Comparison of ENCODE assay signal across 8 mouse cellular contexts in the genomic region with DNA sequence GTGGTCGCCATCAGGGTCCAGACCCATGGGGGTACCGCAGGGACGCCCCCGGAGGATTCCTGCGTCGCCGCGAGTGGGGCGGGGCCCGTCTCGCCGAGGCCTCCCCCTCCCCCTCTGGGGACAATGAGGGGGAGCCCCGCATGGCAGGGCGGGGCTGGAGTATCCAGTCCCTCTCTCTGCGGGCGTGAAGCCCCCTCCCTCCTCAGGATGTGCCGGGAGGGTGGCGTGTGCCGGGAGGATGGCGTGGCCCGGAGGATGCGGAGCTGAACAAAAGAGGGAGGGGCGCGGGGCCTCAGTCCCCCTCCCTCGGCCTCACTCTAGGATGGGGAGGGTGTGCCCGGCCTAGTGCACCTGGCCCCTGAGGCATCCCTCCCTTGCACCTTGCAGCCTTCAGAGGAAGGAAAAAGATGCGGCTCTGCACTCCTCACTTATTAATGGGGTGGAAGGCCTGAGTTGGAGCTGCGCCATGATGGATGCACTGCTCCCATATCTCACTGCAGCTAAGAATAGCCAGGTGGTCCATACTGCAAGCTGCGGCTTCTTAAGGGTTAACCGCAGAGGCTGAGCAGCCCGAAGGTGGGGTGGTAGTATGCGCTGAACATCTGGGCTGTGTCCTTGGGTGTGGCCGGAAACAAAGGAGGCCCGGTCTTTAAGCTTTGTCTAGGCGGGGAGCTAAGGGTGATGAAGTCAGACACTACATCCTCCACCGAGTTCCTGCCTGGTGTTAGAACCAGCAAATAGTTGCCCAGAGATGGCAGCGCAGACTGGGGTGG. TPM values are rescaled to one million over a fixed set of nuclear protein-coding genes. Genes with fewer than 3 reads are reported as not detected.
DNase-seq lines count a peak whose midpoint lies in the region; ATAC-seq and TF ChIP-seq lines count a peak whose summit lies in the region.

No protein-coding gene starts in this region.

- WGBS in hindbrain, embryonic 16.5 days = 1% methylated on average over 33 of the region's 37 CpGs
- under 1% methylated on average over 29 of the region's 37 CpGs for WGBS in midbrain, embryonic 15.5 days

- no peak overlapping the region for H3K27ac ChIP-seq in testis, adult 2 months (ENCODE audit: control insufficient read depth, insufficient read depth, low read depth, low read length)
- peak overlapping the region; percentile 94 for H3K27ac ChIP-seq in hindbrain, embryonic 16.5 days (ENCODE audit: low read depth, low read length)
- H3K27ac ChIP-seq in midbrain, embryonic 15.5 days = peak overlapping the region; percentile 98

- TF ChIP-seq POLR2A in testis, adult 2 months (IDR thresholded peaks at IDR 0.05; ENCODE audit: control insufficient read depth, low read depth, low read length) = no peak

- peaks cover 16% of the 10 kb centered on the region for H3K4me1 ChIP-seq in testis, adult 2 months (ENCODE audit: control insufficient read depth, insufficient read depth, low read length)
- peaks cover 42% of the 10 kb centered on the region for H3K4me1 ChIP-seq in hindbrain, embryonic 16.5 days (ENCODE audit: control insufficient read depth, insufficient read depth, low read depth, low read length)
- peaks cover 77% of the 10 kb centered on the region for H3K4me1 ChIP-seq in midbrain, embryonic 15.5 days

- peak overlapping the region; percentile 47 for H3K4me3 ChIP-seq in testis, adult 2 months (ENCODE audit: control insufficient read depth, low read depth, low read length)
- H3K4me3 ChIP-seq in hindbrain, embryonic 16.5 days (ENCODE audit: low read length) = peak overlapping the region; percentile 71
- H3K4me3 ChIP-seq in midbrain, embryonic 15.5 days = peak overlapping the region; percentile 85

- no peaks in the 10 kb centered on the region for H3K36me3 ChIP-seq in testis, adult 2 months (ENCODE audit: control insufficient read depth, insufficient read depth, low read length)
- H3K36me3 ChIP-seq in hindbrain, embryonic 16.5 days (ENCODE audit: control insufficient read depth, insufficient read depth, low read length) = no peaks in the 10 kb centered on the region
- no peaks in the 10 kb centered on the region for H3K36me3 ChIP-seq in midbrain, embryonic 15.5 days (replicated peaks)

- DNase-seq in adrenal gland, adult (ENCODE audit: inconsistent age in 2 of 2, low spot score in 1 of 2) = peak; percentile 9 to 34
- no peak for DNase-seq in adrenal gland, postnatal 4 days (ENCODE audit: low spot score in 2 of 2)
- DNase-seq in testis, postnatal 10 days (ENCODE audit: low spot score) = no peak
- no peak for DNase-seq in frontal cortex, postnatal 14 days (ENCODE audit: low spot score in 2 of 2)

- H3K9me3 ChIP-seq in hindbrain, embryonic 16.5 days (ENCODE audit: control insufficient read depth, low read length) = no peaks in the 10 kb centered on the region
- H3K9me3 ChIP-seq in midbrain, embryonic 15.5 days = no peaks in the 10 kb centered on the region

- H3K9ac ChIP-seq in hindbrain, embryonic 16.5 days (ENCODE audit: low read depth, low read length) = peak overlapping the region; percentile 85
- H3K9ac ChIP-seq in midbrain, embryonic 15.5 days = peak overlapping the region; percentile 89

- no peaks in the 10 kb centered on the region; the same call in none of the 2 replicates for H3K27me3 ChIP-seq in testis, adult 2 months (ENCODE audit: control insufficient read depth, insufficient read depth, low read length)
- no peaks in the 10 kb centered on the region for H3K27me3 ChIP-seq in hindbrain, embryonic 16.5 days (replicated peaks; ENCODE audit: control insufficient read depth, insufficient read depth, low read length)
- H3K27me3 ChIP-seq in midbrain, embryonic 15.5 days (replicated peaks) = no peaks in the 10 kb centered on the region

- peak overlapping the region; percentile 91 for H3K4me2 ChIP-seq in hindbrain, embryonic 16.5 days (ENCODE audit: low read length)
- peak overlapping the region; percentile 88 for H3K4me2 ChIP-seq in midbrain, embryonic 15.5 days

- ATAC-seq in hindbrain, embryonic 16.5 days = peak; percentile 15
- peak; percentile 34 for ATAC-seq in midbrain, embryonic 15.5 days (replicated peaks)
- no peak for ATAC-seq in erythroid progenitor cell, adult 5-6 weeks (replicated peaks; ENCODE audit: low FRiP score, poor library complexity, severe bottlenecking)

- no peak for TF ChIP-seq CTCF in testis, adult 2 months (IDR thresholded peaks at IDR 0.05; ENCODE audit: control insufficient read depth, insufficient read depth, insufficient replicate concordance, low read depth, low read length)

RNA-seq across cellular contexts. Expression of a gene that starts 4.6 kb away (rescaled TPM):
- 10 to 100 TPM; 34.1 to 41.3 TPM for total RNA-seq in adrenal gland, postnatal 4 days (2021)
- 8.0 and 10.9 TPM in 2 replicates for polyA plus RNA-seq in testis, adult 2 months (2012; rRNA removed)
- 851 and 939 TPM in 2 replicates for polyA plus RNA-seq in hindbrain, embryonic 16.5 days (2015; fragmentation: Nextera tagmentation; extraction: Ambion mirVana)
- polyA plus RNA-seq in midbrain, embryonic 15.5 days (2015; fragmentation: Nextera tagmentation; extraction: Ambion mirVana) = 945 and 977 TPM in 2 replicates
- total RNA-seq in erythroid progenitor cell, adult 5-6 weeks (2015; ENCODE audit: low replicate concordance) = not detected in 2 replicates
- 0.51 TPM in 1 of 2 replicates, not detected in the other for total RNA-seq in erythroid progenitor cell, adult 5-6 weeks (2017; ENCODE audit: low replicate concordance)

Comparison
In these comparisons a context has a peak if more than half of its experiments do, and no peak if none do; other contexts are left out.
1. DNase-seq: peak in adrenal gland, adult (2 of 2); none in adrenal gland, postnatal 4 days (0 of 2), testis, postnatal 10 days (single experiment) and frontal cortex, postnatal 14 days (0 of 2).
2. RNA of a gene that starts 4.6 kb away (polyA plus RNA-seq): 945 to 977 TPM in midbrain, embryonic 15.5 days and 851 to 939 TPM in hindbrain, embryonic 16.5 days; 8.0 to 10.9 TPM in testis, adult 2 months; every median in the first group is over 10 times any median in the second.
3. Peak in every context shown above with its lines, with median percentiles within 50 percentile points of each other: H3K4me3 ChIP-seq.